Mouse (Mus musculus): ENCODE data around the gene Ush2a. TPM values are rescaled to one million over a fixed set of nuclear protein-coding genes. Genes with fewer than 3 reads are reported as not detected.

The Ush2a gene
- polyA plus RNA-seq (2017; shearing (Covaris generic)), result 0.04 TPM

GRCm38 (mm10) chr1:188261903-188262682 is at the start of gene Ush2a:
Gene Ush2a, plus strand, starts transcription at chr1:188262023.

DNA sequence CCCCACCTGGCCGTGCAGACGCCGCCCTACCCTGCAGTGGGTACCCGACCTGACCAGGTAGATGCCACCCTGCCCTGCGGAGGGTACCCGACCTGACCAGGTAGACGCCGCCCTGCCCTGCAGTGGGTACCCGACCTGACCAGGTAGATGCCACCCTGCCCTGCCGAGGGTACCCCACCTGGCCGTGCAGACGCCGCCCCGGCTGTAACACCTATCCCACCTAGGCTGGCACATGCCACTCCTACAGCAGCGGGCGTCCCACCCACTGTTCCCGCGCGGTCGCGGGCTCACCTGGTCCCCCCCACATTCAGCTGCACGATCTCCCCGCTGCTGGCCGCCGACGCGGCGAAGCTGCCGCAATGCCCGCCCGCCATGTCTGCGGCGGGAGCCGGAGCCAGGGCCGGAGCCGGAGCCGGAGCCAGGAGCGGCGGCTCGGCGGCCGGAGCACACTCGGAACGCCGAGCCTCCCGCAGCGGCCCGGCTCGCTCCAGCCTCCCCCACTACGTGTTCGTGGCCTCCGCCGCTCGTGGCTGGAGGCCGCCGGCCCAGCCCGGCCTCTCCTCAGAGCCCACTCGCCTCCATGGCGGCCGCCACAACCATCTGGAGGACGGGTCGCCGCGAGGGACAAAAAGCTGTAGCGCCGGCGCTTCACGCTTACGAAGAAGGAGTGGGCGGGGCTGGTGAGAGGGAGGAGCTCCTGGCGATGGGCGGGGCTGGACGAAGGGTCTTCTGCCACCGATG is 745.6 kb downstream of the Ush2a start, which contains the start of gene Kctd3:
Gene Kctd3, minus strand, starts transcription at position 603 of the 741 bp plus-strand sequence.

